Mouse (Mus musculus) central nervous system, embryonic 11.5 days (tissue): ENCODE data around the gene Als2cl. TPM values are rescaled to one million over a fixed set of nuclear protein-coding genes. Genes with fewer than 3 reads are reported as not detected.

Source experiments
- polyA plus RNA-seq: library from polyadenylated mRNA; depleted of rRNA; stranded (reverse); fragments of >200 nt; gene quantifications from 2 replicates; pipeline ENCODE4 v1.2.3, GENCODE M21; 2012; rRNA removed

The Als2cl gene
- 2.3 and 3.2 TPM in 2 replicates for polyA plus RNA-seq

GRCm38 (mm10) chr9:110879191-110879920 is at the start of gene Als2cl:
Gene Als2cl, plus strand, starts transcription at chr9:110879870.

GRCm38 (mm10) chr9:110834411-110834810 is 45.3 kb upstream of the Als2cl start, which contains the start of gene Prss45:
Gene Prss45, plus strand, starts transcription at chr9:110834588.

GRCm38 (mm10) chr9:110844206-110844605 is 35.5 kb upstream of the Als2cl start, which contains the start of gene Prss46:
Gene Prss46, plus strand, starts transcription at chr9:110844506.

GRCm38 (mm10) chr9:110857781-110858472 is 21.7 kb upstream of the Als2cl start, which contains the start of gene Prss50:
Gene Prss50, plus strand, starts transcription at chr9:110857967.

GRCm38 (mm10) chr9:110879998-110880561 is 410 bp downstream of the Als2cl start, which contains the start of gene Tmie:
Gene Tmie, minus strand, starts transcription at chr9:110880113.

GRCm38 (mm10) chr9:110916786-110917185 is 37.1 kb downstream of the Als2cl start, which contains the start of gene Fam240a:
Gene Fam240a, minus strand, starts transcription at chr9:110916861.

GRCm38 (mm10) chr9:110945926-110946325 is 66.3 kb downstream of the Als2cl start, which contains the start of gene Tdgf1:
Gene Tdgf1, minus strand, starts transcription at chr9:110946158.

Other genes with a start within 250 kb of the Als2cl start
- gene Nbeal2, start 225.7 kb upstream of the Als2cl start, polyA plus RNA-seq = 5.1 and 7.0 TPM in 2 replicates
- gene Ccdc12, start 223.4 kb upstream of the Als2cl start, polyA plus RNA-seq = 99.0 and 210 TPM in 2 replicates
- gene Myl3, start 138.0 kb upstream of the Als2cl start, polyA plus RNA-seq = 55.4 and 63.3 TPM in 2 replicates
- gene Pth1r, start 132.7 kb upstream of the Als2cl start, polyA plus RNA-seq = 22.0 and 55.9 TPM in 2 replicates
- gene Prss42, start 81.7 kb upstream of the Als2cl start, polyA plus RNA-seq = 0.05 TPM in 1 of 2 replicates, not detected in the other
- gene Prss44, start 65.9 kb upstream of the Als2cl start, polyA plus RNA-seq = not detected in 2 replicates
- not detected in 2 replicates for gene Prss43, start 53.2 kb upstream of the Als2cl start, polyA plus RNA-seq
- gene Prss45, start 45.3 kb upstream of the Als2cl start, polyA plus RNA-seq = not detected in 2 replicates
- not detected in 2 replicates for gene Prss46, start 35.4 kb upstream of the Als2cl start, polyA plus RNA-seq
- 0.63 and 1.2 TPM in 2 replicates for gene Prss50, start 21.9 kb upstream of the Als2cl start, polyA plus RNA-seq
- gene Tmie, start 243 bp downstream of the Als2cl start, polyA plus RNA-seq = 0.24 and 0.40 TPM in 2 replicates
- gene Fam240a, start 37.0 kb downstream of the Als2cl start, polyA plus RNA-seq = not detected in 2 replicates
- 0.06 TPM in 2 replicates for gene Tdgf1, start 66.3 kb downstream of the Als2cl start, polyA plus RNA-seq
- 0.04 and 0.07 TPM in 2 replicates for gene Lrrc2, start 71.7 kb downstream of the Als2cl start, polyA plus RNA-seq
- 0.75 and 0.91 TPM in 2 replicates for gene Rtp3, start 110.7 kb downstream of the Als2cl start, polyA plus RNA-seq
- gene Ltf, start 139.4 kb downstream of the Als2cl start, polyA plus RNA-seq = 0.56 and 0.65 TPM in 2 replicates
- 0.80 and 1.2 TPM in 2 replicates for gene Ccrl2, start 177.6 kb downstream of the Als2cl start, polyA plus RNA-seq
- 48.8 and 73.3 TPM in 2 replicates for gene Lrrfip2, start 237.7 kb downstream of the Als2cl start, polyA plus RNA-seq